Mouse (Mus musculus) left cerebral cortex, adult 8-10 months (tissue): ENCODE measurements at regions not wholly inside any gene's neighbourhood (a gene's known extent, or its start where the extent isn't known, plus 50 kb on each side); places are given as distances from the start of the nearest gene placed in this dataset.

Experiments
- DNase-seq, 2 experiments: peaks; one replicate each; pipeline ENCODE4 v3.0.0; 2022; ENCODE audit warnings: low spot score in 2 of 2

GRCm38 (mm10) chr15:59954345-59954744 is 62.1 kb downstream of the 4933412E24Rik start:
- peak; percentile 6 to 77 for DNase-seq

- no peak for DNase-seq
Observed at GRCm38 (mm10) chr15:59953857-59954256, 62.6 kb downstream of the 4933412E24Rik start.

- DNase-seq = no peak
Observed at GRCm38 (mm10) chr15:59950617-59951216, 65.7 kb downstream of the 4933412E24Rik start.

- DNase-seq = no peak
Observed at GRCm38 (mm10) chr15:59945208-59945607, 71.2 kb downstream of the 4933412E24Rik start.

- no peak for DNase-seq
Observed at GRCm38 (mm10) chr15:59936486-59936885, 79.9 kb downstream of the 4933412E24Rik start.

- no peak for DNase-seq
Observed at GRCm38 (mm10) chr15:59913860-59914259, 102.6 kb downstream of the 4933412E24Rik start.

GRCm38 (mm10) chr15:59908300-59908699 is 108.1 kb downstream of the 4933412E24Rik start:
- DNase-seq = no peak

GRCm38 (mm10) chr15:59905832-59906797 is 110.3 kb downstream of the 4933412E24Rik start:
- DNase-seq = no peak

- no peak for DNase-seq
Observed at GRCm38 (mm10) chr15:59904741-59905140, 111.7 kb downstream of the 4933412E24Rik start.

- no peak for DNase-seq
Observed at GRCm38 (mm10) chr15:59888996-59889395, 127.4 kb downstream of the 4933412E24Rik start.

- DNase-seq = no peak
Observed at GRCm38 (mm10) chr15:59888131-59888459, 128.3 kb downstream of the 4933412E24Rik start.

- no peak for DNase-seq
Observed at GRCm38 (mm10) chr15:59887381-59888130, 128.9 kb downstream of the 4933412E24Rik start.

- no peak for DNase-seq
Observed at GRCm38 (mm10) chr15:59886036-59886435, 130.4 kb downstream of the 4933412E24Rik start.

- no peak for DNase-seq
Observed at GRCm38 (mm10) chr15:59882444-59882843, 134.0 kb downstream of the 4933412E24Rik start.

GRCm38 (mm10) chr15:59880426-59880825 is 136.0 kb downstream of the 4933412E24Rik start:
- no peak for DNase-seq

GRCm38 (mm10) chr15:59879311-59879710 is 137.1 kb downstream of the 4933412E24Rik start:
- DNase-seq = no peak

GRCm38 (mm10) chr15:59876279-59876742 is 140.1 kb downstream of the 4933412E24Rik start:
- no peak for DNase-seq

- no peak for DNase-seq
Observed at GRCm38 (mm10) chr15:59866701-59867100, 149.7 kb downstream of the 4933412E24Rik start.

GRCm38 (mm10) chr15:59864746-59865499 is 151.5 kb downstream of the 4933412E24Rik start:
- DNase-seq = no peak

- DNase-seq = no peak
Observed at GRCm38 (mm10) chr15:59852271-59853000, 164.0 kb downstream of the 4933412E24Rik start.
